Mouse (Mus musculus) intestine, postnatal 0 days (tissue): Measurements from ENCODE around the gene Insig1. TPM values are rescaled to one million over a fixed set of nuclear protein-coding genes. Genes with fewer than 3 reads are reported as not detected.

Experiments used
- ATAC-seq: fragments of 200-750 bp; cut with Nextera tagmentation; 2 replicates; pipeline ENCODE4 v1.8.0; 2017; ENCODE audit warnings: mild to moderate bottlenecking, moderate TSS enrichment, moderate library complexity
- H3K27ac ChIP-seq: fragments of 300-500 bp; sonication (generic); 2 replicates; pipeline ENCODE4 v1.5.1; 2014; ENCODE audit warnings: mild to moderate bottlenecking, low read depth, low read length, moderate library complexity
- H3K27me3 ChIP-seq: fragments of 300-500 bp; sonication (generic); replicated peaks from 2 replicates; pipeline ENCODE4 v1.6.1; 2014; ENCODE audit warnings: low read length, mixed read lengths; ENCODE audit not compliant: control insufficient read depth, insufficient read depth
- H3K36me3 ChIP-seq: fragments of 300-500 bp; sonication (generic); 2 replicates; pipeline ENCODE4 v1.6.1; 2014; ENCODE audit warnings: mild to moderate bottlenecking, moderate library complexity; ENCODE audit not compliant: control insufficient read depth, insufficient read depth
- H3K4me1 ChIP-seq: fragments of 300-500 bp; sonication (generic); replicated peaks from 2 replicates; pipeline ENCODE4 v1.6.1; 2014; ENCODE audit warnings: antibody characterized with exemption, low read length, mixed read lengths; ENCODE audit not compliant: control insufficient read depth, insufficient read depth
- H3K4me2 ChIP-seq: fragments of 300-500 bp; sonication (generic); replicated peaks from 2 replicates; pipeline ENCODE4 v1.6.1; 2014; ENCODE audit warnings: low read depth, mild to moderate bottlenecking, moderate library complexity
- H3K4me3 ChIP-seq: fragments of 300-500 bp; sonication (generic); 2 replicates; pipeline ENCODE4 v1.5.1; 2014; ENCODE audit warnings: low read depth, low read length
- H3K9ac ChIP-seq: fragments of 300-500 bp; sonication (generic); 2 replicates; pipeline ENCODE4 v1.6.1; 2014; ENCODE audit warnings: mild to moderate bottlenecking, low read depth, low read length
- H3K9me3 ChIP-seq: fragments of 300-500 bp; sonication (generic); 2 replicates; pipeline ENCODE4 v1.6.1; 2016; ENCODE audit warnings: mixed run types; ENCODE audit not compliant: control insufficient read depth
- CTCF ChIP-seq: sonication (generic); IDR thresholded peaks from 2 replicates; pipeline ENCODE4 v1.5.1; 2016; ENCODE audit warnings: low read depth, mild to moderate bottlenecking, control low read depth, antibody characterized with exemption, moderate library complexity
- WGBS: fragments of 180-500 bp; shearing (Covaris S2); extraction: QIAGEN DNeasy Blood & Tissue Kit; methylation state at CpG from one replicate; pipeline ENCODE4 v1.1.7; 2014; 5-methylcytosine and 5-hydroxymethylcytosine counted together
- polyA plus RNA-seq: library from polyadenylated mRNA; unstranded; fragments of >200 nt; fragmentation: Nextera tagmentation; extraction: Ambion mirVana; gene quantifications from 2 replicates; pipeline ENCODE4 v1.2.1, GENCODE M21; 2015

Insig1 gene
- polyA plus RNA-seq, result 100 and 102 TPM in 2 replicates

DNA sequence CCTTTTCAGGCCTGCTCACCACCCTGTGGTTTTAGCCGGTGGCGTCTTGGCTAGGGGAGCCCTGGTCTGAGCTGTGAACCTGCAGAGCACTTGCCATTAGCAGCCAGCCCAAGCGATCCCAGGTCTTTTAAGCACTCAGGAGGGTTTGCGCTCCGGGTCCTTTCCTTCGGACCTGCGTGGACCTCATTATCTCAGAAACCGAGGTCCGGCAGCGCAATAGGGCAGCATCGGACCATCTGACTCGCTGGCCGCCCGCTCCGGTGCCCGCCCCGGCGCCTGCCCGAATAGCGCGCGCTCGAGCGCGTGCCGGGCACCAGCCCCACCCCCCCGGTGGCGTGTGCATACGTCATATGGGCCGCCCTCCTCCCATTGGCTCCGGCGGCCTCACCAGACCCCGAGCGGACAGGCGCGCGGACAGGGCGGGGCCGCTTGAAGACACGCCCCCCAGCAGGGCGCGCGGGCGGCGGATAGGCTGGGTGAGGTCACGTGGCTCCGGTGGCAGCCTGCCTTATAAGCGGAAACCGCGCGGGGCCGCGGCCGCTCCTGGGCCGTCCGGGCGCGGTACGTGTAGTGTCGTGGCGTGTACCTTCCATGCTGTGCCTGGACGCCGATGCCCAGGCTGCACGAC is at the start of gene Insig1:
Gene Insig1, plus strand, starts transcription at position 536 of the 628 bp plus-strand sequence.
- Histone ChIP-seq H3K4me1 (peaks cover 21% of the 10 kb centered on the region; the same call in 1 of the 2 replicates), H3K4me2 (peak within 1 kb of the TSS; percentile 85), H3K27ac (peak within 1 kb of the TSS; percentile 92), H3K36me3 (peaks cover 28% of the 10 kb centered on the region), H3K9me3 (no peaks in the 10 kb centered on the region), H3K27me3 (no peaks in the 10 kb centered on the region), H3K9ac (peak within 1 kb of the TSS; percentile 77), H3K4me3 (peak within 1 kb of the TSS; percentile 97)
- WGBS, result 0% methylated on average over 63 of the region's 64 CpGs
- ATAC-seq, result peak; percentile 94
- TF ChIP-seq CTCF, result no peak

DNA sequence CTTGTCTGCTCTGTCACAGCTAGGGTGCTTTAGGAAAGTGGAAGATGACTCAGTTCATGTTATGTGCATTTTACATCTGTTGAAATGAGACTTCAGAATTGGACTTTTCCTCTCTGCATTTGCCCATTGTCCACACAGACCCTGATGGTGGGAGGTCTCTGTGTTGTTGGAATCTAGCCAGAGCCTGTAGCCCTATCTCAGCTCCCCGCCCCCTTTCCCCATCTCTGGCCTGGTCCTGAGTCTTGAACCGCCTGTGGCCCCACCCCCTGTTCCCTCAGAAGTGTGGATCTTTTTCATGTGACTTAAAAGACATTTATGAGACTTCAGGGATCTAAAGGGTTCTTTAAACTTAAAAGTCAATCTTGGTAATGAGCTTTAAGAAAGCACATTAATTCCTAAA is 47.7 kb upstream of the Insig1 start:
- H3K9ac ChIP-seq, result no peak overlapping the region
- no peaks in the 10 kb centered on the region for H3K27me3 ChIP-seq
- no peaks in the 10 kb centered on the region for H3K4me1 ChIP-seq
- ATAC-seq, result no peak
- WGBS, result 45% methylated on average over 2 of the region's 2 CpGs
- no peaks in the 10 kb centered on the region for H3K36me3 ChIP-seq
- no peak for TF ChIP-seq CTCF
- H3K9me3 ChIP-seq, result no peaks in the 10 kb centered on the region
- no peak overlapping the region for H3K4me2 ChIP-seq
- no peak overlapping the region for H3K4me3 ChIP-seq
- no peak overlapping the region for H3K27ac ChIP-seq

DNA sequence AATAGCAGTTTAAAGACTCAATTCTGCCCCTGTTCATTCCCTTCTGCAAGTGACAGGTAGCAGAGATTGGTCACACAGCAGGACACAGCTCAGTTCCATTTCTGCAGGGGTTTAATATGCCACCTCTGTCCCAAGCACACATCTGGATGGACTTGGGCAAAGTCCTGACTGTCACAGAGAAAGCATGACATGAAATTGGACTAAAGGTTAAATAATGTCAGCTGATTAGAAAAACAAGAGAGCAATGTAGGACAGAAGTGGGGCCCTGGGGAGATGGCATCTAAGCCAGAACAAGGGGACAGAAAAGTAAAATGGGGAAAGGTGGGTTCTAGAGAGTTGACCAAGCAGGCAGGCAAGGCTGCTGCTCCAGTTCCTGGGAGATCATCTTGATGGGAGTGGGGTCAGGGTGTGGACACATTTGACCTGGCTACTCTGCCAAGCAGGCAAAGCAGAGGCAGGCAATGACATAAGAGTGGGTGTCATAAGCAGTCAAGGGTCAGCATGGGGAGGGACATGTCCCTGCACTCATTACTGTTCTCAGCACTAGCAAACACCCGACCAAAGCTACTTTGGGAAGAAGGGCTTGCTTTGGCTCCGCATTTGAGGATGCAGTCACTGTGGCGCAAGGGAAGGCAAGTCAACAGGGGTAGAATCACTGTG is 39.5 kb upstream of the Insig1 start:
- Histone ChIP-seq H3K4me2 (no peak overlapping the region), H3K27me3 (no peaks in the 10 kb centered on the region), H3K27ac (no peak overlapping the region), H3K4me3 (no peak overlapping the region), H3K9me3 (no peaks in the 10 kb centered on the region), H3K4me1 (peaks cover 3% of the 10 kb centered on the region), H3K36me3 (no peaks in the 10 kb centered on the region), H3K9ac (no peak overlapping the region)
- no peak for TF ChIP-seq CTCF
- ATAC-seq, result peak; percentile 49; the same call in 1 of the 2 replicates
- 81% methylated on average over 3 of the region's 3 CpGs for WGBS

DNA sequence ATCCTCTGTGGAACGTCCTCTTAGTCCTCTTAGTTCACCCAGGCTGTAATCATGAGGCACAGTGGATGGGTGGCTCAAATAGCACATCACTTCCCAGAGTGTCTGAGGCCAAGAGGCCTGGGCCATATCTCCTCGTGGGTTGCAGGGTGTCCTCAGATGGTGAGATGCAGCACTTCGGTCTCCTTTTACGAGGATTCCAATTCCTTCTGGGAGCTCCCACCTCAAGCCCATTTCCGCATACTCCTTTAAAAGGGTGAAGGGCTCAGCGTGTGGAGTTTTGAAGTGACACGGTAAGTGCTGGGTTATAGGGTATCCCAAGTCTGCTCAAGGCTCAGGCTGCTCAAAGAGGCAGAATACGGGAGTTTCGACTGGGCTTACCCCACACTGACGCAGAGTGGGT is 38.3 kb upstream of the Insig1 start:
- Histone ChIP-seq H3K4me2 (no peak overlapping the region), H3K36me3 (no peaks in the 10 kb centered on the region), H3K4me3 (no peak overlapping the region), H3K9ac (no peak overlapping the region), H3K4me1 (peaks cover 13% of the 10 kb centered on the region), H3K9me3 (no peaks in the 10 kb centered on the region), H3K27me3 (no peaks in the 10 kb centered on the region), H3K27ac (no peak overlapping the region)
- no peak for TF ChIP-seq CTCF
- no peak for ATAC-seq
- WGBS, result 87% methylated on average over 10 of the region's 10 CpGs

DNA sequence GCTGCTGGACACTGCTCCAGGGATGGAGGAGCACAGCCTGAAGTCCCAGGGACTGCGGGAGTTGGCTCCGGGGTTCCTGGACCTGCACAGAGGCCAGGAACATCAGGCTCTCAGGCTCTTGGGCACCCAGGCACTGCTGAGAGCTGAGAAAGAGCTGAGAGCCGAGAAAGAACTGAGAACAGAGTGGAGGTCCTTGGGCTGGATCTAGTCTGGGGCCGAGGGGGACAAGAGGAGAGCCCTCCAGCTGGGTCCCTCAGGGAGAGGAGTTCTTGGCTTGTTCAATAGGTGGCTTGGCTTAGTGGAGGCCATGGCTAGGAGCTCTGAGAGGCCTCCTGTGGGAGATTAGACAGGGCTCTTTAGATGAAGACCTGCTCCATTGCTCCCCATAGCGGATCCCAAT is 37.9 kb upstream of the Insig1 start:
- 88% methylated on average over 5 of the region's 5 CpGs for WGBS
- no peak for ATAC-seq
- H3K9ac ChIP-seq, result no peak overlapping the region

GRCm38 (mm10) chr5:28033826-28034225 is 37.3 kb upstream of the Insig1 start:
- H3K4me3 ChIP-seq, result no peak overlapping the region
- ATAC-seq, result no peak
- no peak overlapping the region for H3K9ac ChIP-seq
- no peak overlapping the region for H3K27ac ChIP-seq
- no peaks in the 10 kb centered on the region for H3K36me3 ChIP-seq
- peaks cover 17% of the 10 kb centered on the region for H3K4me1 ChIP-seq
- no peaks in the 10 kb centered on the region for H3K27me3 ChIP-seq
- WGBS, result 97% methylated on average over 5 of the region's 5 CpGs
- TF ChIP-seq CTCF, result no peak
- H3K4me2 ChIP-seq, result no peak overlapping the region
- no peaks in the 10 kb centered on the region for H3K9me3 ChIP-seq

More for the DNA sequence above, 37.9 kb upstream of the Insig1 start:
- TF ChIP-seq CTCF, result no peak
- Histone ChIP-seq H3K4me2 (no peak overlapping the region), H3K27ac (no peak overlapping the region), H3K9me3 (no peaks in the 10 kb centered on the region), H3K4me1 (peaks cover 15% of the 10 kb centered on the region), H3K27me3 (no peaks in the 10 kb centered on the region), H3K4me3 (no peak overlapping the region), H3K36me3 (no peaks in the 10 kb centered on the region)
